Mouse (Mus musculus): ENCODE data around the gene Slfn8.
"Not testable (repeated sequence)": the region's sequence is repeated elsewhere in the genome, so short reads cannot be mapped to it uniquely, and the experiment has no call there.

Gene Slfn8

DNA sequence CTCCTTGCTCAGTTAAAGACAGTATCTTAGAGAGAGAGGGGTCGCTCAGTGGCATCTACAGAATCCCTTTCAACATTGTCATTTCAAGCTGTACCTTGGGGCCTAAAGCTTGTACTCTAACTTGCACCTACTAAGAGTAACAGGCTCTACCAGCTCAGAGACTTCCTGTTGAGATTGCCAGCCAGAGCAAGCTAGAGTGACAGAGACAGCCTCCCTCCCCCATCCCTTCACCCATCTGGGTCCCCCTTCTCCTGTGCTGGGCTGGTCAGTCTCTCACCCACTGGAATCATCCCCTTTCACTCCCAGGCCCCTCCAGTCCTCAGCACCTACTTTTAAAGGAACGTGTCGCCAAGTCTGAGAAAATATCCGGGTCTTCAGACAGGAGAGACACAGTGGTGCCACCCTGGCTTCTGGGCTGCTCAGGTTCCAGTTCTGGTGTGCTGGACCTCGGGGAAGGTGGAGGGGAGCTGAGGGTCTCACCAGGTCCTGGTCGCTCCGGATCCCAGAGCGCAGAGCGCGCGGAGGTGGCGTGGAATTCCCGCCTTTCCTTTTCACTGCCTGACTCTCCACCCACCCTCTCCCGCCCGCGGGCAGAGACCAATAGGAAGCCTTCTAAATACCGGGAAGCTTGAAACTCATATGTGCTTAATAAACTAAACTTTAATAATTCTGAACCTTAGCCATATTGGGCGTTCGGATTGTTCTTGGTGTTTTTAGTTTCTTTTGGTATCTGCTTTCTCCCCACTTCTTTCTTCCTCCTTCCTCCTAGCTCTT is 29.8 kb downstream of the Slfn8 start:
- DNase-seq: not testable (repeated sequence)

DNA sequence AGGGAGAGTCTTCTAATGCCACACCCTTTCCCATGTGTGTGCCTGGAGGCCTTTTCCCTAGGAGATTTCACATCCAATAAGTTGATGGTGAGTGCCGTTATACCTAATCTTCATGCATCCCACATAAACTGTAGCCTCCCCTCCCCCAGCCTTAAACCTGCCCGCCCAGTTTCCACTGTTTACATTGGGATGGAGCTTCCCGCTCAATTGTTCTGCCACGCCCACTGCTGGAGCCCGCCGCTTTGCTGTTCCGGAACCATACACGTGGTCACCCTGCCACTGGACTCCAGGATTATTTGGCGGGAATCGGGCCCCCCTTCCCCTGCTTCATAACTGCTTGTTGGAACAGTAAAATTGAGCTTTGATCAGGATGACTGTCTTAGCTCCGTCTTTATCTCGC is 31.3 kb downstream of the Slfn8 start:
- no peak for DNase-seq

DNA sequence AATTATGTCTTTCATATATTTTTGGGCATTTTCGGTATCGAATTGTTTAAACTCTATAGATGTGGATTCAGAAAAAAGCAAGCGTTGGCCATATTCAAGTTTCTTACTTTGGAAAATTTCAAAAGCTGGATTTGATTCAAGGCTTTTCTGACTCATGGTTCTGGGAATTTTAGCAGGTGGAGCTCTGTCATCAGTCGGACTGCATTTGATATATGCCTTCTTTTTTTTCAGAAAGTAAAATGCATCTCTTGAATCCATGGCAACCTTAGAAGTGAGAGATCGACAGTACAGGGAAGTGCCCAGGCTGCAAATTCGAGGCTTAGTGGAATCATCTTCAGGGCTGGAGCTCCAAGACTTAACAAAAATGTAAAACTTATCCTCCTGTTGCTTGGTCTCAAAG is 33.0 kb downstream of the Slfn8 start:
- DNase-seq: no peak

DNA sequence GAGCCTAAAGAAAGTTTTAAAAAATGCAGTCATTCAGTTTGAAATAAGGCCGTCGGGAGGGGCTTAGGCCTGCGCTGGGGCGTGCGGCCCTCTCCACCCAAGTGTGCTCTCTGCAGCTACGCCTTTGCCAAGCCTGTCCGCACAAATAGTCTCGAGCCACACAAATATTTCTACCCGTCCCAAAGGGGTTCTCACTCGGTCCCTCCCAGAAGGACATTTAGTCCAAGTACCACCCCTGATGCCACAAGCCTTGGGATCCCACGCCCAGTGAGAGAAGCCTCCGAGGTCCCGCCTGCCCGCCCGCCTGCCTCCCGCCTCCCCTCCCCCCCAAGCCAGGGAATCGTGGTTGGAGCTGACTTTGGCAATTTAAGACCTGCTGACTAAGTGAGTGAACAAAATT is 37.4 kb downstream of the Slfn8 start:
- DNase-seq: no peak

DNA sequence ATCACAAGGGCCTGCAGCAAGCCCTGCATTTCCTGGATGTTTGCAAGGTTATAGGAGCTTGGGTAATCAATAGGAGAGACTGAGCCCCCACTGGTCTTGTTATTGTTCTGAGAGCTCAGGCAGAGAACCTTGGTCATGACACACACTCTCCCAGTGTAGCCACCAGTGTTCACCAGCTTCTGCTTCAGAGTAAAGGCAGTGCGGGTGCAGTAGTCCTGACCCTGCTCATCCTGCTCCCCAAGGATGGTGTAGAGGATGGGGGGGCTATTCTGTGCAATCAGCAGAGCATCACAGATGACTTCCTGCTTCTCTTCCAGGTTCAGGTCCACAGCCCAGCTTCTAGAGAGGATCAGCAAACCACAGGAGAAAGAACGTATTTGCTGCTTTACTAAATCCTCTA is 38.2 kb downstream of the Slfn8 start:
- not testable (repeated sequence) for DNase-seq

DNA sequence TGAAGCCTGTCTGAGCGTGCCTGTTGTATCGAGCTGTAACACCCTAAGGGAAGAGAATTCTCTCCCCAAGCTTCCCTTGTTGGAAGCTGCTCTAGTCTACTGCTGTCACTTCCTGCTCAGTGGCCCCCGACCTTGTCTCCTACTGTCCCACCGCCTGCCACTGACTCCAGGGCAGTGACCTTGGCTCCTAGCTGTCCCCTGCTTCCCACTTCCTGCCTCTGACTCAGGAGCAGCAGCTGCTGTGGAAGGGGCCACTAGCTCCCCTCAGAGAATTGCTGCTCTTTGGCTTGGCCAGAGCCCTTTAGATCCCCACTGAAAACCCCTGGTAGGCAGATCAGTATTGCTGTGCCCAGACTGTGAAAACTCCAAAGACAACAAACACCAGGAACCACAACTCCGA is 46.7 kb downstream of the Slfn8 start:
- DNase-seq: no peak

DNA sequence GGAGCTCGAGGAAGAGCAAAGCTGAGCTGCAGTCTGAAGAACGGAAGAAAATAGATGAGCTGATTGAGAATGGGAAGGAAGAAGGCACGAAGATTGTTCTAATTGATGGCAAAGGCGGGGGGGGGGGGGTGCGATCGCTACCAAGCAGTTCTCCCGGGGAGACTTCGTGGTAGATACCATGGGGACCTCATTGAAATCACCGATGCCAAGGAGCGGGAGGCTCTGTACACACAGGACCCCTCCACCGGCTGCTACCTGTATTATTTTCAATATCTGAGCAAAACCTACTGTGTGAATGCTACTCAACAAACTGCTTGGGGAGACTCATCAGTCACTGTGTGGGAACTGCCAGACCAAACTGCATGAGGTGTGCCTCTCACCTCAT is 49.0 kb downstream of the Slfn8 start:
- DNase-seq: no peak

DNA sequence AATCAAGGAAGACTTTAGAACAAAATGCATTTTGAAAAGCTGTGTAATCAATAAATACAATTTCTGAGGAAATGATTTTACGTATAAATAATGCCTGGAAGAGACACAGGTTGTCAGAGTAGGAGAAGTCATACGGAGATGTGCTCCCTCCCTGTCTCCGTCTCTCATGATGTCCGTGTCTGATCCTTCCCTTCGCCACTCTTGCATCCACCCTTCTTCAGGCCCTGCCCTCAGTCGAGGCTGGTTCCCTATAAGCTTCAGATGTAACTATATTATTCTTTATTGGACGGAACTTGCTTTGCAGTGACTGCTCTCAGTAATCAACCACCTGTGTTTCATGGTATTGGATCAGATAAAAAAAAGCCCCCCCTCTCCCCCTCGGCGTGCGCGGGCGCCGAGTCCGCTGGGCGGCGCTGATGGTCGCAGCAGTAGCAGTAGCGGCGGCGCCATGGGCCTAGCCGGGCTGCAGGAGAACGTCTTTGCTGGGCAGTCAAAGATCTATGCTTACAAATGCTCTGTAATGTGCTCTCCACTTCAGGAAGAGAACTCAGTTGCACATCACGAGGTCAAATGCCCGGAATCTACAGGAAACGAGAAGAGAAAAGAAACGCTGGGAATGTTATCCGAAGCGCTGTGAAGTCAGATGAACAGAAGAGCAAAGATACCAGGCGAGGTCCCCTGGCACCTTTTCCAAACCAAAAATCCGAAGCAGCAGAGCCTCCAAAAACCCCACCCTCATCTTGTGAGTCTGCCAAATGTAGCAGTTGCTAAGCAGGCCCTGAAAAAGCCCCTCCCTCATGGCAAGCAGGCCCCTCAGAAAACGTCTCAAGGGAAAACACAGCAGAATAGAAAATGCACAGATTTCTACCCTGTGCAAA is 49.7 kb downstream of the Slfn8 start:
- DNase-seq: peak; percentile 29

DNA sequence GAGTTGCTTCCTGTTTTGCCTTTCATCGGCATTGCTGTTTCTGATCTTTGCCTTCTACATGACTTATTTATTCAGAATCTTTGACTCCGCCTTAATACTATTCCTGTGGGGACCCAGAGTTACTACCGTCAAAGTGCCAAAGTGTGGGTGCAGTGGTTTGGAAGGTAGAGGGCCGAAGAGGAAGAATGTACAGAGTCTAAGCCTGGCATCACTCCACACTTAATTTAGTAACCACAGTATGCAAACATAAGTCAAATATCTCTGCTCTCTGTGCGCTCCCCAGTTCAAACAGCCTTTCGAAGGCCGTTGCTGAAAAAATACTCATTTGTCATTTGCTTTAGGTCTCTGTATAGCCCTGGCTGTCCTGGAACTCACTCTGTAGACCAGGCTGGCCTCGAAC is 58.4 kb downstream of the Slfn8 start:
- no peak for DNase-seq

DNA sequence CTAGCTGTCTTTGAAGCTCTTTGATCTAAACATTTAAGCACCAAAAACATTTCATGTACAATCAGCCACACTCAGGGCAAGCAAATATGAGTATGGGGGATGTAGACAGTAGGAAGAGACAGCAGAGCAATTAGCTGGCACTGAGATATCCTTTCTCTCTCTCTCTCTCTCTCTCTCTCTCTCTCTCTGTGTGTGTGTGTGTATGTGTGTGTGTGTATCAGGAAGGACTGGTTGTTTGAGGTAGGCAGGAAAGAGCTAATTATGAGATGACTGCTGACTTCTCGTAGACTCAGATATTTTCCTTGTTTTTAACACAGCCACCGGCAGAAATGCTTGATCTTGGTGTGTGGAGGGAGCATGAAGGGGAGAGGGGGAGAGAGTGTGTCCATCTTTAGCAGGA is 58.9 kb downstream of the Slfn8 start:
- no peak for DNase-seq

DNA sequence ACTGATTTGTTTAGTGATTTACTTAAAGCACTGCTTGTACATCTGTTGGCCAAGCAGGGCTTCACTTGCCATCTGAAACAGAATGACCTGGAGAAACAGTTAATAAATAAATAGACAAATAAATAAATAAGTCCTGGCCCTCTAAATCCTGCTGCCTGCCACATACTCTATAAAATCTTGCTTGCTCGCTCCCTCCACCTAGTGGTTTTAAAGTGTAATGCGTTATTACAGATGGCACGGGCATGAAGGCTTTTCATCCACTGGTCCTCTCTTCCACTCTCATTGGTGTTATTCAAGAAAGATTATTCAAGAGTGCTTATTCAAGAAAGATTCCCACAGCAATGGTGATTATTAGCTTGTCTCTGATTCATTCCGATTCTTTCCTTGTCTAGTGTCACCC is 61.0 kb downstream of the Slfn8 start:
- DNase-seq: peak; percentile 6

DNA sequence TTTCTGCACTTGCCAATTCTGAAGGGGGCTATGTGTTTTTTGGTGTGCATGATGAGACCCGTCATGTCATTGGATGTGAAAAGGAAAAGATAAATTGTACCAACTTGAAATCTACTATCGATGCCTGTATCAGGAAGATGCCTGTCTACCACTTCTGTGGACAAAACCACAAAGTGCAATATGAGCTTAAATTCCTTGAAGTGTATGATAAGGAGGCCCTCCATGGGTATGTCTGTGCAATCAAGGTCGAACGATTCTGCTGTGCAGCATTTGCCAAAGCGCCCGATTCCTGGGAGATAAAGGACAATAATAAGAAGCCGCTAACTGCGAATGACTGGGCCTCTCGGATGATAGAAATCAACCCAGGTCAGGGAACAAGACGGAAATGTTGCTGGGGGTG is 63.7 kb downstream of the Slfn8 start:
- DNase-seq: no peak

DNA sequence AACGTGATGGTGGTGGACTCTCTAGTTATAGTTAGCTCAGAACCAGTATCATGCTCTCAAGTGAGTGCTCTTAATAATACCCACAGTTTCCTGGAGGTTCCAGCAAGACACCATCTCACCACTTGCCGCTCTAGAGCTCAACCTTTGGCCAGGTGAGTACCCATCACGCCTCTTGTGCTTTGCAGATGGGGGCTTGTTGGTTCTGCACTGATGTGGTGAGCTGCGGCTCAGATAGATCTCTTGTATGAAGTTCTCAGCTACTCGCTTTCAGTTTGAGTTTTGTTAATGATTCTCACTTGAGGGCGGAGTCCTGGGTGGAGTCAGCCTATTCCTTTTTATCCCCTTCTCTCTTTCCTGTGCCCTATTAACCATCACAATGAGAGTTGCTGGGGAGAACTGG is 66.0 kb downstream of the Slfn8 start:
- no peak for DNase-seq

DNA sequence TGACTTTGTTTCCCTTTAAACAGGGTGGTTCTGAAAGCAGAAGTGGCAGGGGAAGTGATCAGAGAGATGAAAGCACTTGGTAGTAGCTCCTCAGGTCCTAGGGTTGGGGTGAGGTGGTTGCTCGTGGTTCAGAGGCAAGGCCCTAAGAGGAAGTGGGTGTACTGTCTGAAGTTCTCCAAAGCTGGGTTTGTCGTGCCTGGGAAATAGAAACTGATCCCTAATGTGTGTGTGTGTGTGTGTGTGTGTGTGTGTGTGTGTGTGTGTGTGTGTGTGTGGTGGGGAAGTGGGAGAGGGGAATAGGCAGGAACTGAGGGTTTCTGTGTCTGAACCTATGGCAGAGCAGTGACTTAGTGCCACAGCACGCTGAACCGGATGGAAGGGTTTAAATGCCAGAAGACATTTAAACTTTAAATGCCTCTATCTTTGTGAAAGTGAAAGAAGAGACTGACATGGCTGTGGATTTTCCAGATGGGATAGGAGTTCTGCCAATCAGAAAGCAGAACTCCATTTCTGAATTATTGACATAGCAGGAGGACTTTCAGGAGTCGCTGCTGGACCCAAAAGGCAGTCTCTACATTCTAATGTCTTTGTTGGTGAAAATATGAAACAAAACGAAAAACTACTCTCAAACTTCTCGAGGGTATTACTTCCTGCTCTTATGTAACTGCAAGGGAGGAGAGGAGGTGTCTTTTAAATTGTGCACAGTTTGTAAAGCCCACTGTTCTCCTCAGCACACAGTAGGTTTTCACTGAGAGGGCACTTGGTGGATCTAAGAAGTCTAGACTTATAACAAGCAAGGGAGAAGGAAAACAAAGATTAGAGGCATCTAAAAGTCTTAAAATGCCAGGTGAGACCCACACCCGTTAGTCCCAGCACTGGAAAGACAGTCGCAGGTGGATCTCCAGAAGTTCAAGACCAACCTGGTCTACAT is 67.7 kb downstream of the Slfn8 start:
- DNase-seq: no peak
